Mouse (Mus musculus): ENCODE measurements around the gene Syne4.

- TF ChIP-seq CTCF (conservative IDR thresholded peaks at IDR 0.05; ENCODE audit: low read length) = no peak
- TF ChIP-seq POU5F1 (IDR thresholded peaks at IDR 0.05; ENCODE audit: borderline replicate concordance, low read length) = no peak
Observed at GRCm38 (mm10) chr7:30282740-30283139, 31.9 kb upstream of the Syne4 start.

Measured in E14TG2a.4 (cell line).